Mouse (Mus musculus): ENCODE data around the gene Lrmp. TPM values are rescaled to one million over a fixed set of nuclear protein-coding genes. Genes with fewer than 3 reads are reported as not detected.
A peak's percentile ranks its signal among the peaks of the same experiment; 100 is the strongest.

The Lrmp gene
- polyA plus RNA-seq, 1 experiment from 2014 or later, result 3.9 TPM

DNA sequence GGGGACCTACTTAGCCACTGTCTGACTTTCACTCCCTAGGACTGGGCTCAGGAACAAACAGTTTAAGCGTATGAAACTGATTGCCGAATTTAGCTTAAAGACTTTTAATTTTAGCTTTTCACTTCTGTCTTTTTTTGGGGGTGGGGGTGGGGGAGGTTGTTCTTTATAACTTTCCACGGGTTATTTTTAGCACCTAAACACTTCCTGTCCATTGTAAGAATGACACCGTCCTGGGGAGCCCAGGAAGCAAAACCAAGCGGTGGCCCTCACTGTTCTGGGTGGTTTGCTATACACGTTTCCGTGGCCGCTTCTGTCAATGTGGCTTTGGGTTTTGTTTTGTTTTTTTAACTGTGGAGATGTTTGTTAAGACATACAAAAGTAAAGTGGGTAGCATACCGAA lies 14.5 kb upstream of the Lrmp start:
- H3K4me2 ChIP-seq (replicated peaks; ENCODE audit: low read depth, low read length), result no peak overlapping the region
- H3K27me3 ChIP-seq (replicated peaks; ENCODE audit: insufficient read depth, low read length), result no peaks in the 10 kb centered on the region

DNA sequence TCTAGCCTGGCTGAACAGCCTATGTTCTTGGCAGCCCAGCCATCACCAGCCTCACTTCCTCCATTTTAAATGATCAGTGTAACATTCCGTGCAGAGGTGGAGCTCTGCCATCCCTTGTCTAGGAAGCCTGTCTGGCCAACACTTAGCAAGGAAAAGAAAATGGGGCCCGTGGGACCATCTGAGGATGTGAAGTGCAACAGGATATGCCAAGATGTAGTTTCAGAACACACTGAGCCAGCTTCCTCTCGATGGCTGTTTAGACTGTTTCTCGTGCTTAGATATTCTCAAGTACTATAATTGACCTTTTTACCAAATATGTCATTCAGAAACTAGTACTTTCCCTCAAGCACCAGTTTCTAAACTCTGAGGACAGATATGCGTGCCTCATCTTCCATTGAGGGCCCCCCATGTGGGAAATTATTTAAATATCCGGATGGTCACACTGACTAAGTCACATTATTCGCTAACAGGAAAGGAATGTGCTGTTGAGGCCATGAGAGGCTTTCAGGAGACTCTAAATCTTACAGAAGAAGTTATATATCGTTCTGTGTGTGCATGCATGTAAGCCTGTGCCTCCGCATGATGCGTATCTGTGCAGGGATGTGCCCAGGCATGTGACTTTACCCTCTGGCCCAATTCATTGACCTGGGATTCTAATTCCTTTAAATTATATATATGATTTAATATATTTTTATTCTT lies 11.1 kb upstream of the Lrmp start:
- no peak for ATAC-seq

More for the DNA sequence above, 14.5 kb upstream of the Lrmp start:
- Histone ChIP-seq H3K9ac (replicated peaks; ENCODE audit: low read depth) (no peak overlapping the region), H3K4me3 (ENCODE audit: low read depth, low read length) (no peak overlapping the region), H3K36me3 (ENCODE audit: insufficient read depth, low read length) (no peaks in the 10 kb centered on the region), H3K9me3 (ENCODE audit: low read length) (no peaks in the 10 kb centered on the region), H3K27ac (ENCODE audit: low read length) (no peak overlapping the region), H3K4me1 (ENCODE audit: insufficient read depth, low read depth, low read length) (no peaks in the 10 kb centered on the region)
- ATAC-seq (no peak), DNase-seq (ENCODE audit: low spot score) (no peak)
- TF ChIP-seq CTCF (IDR thresholded peaks at IDR 0.05) (no peak), EP300 (IDR thresholded peaks at IDR 0.05) (no peak)
- WGBS, result 46% methylated on average over 9 of the region's 9 CpGs

GRCm38 (mm10) chr6:145105439-145105838 lies 10.0 kb upstream of the Lrmp start:
- no peaks in the 10 kb centered on the region for H3K36me3 ChIP-seq (ENCODE audit: insufficient read depth, low read length)
- no peak overlapping the region for H3K9ac ChIP-seq (replicated peaks; ENCODE audit: low read depth)
- ATAC-seq, result no peak
- no peak overlapping the region for H3K4me3 ChIP-seq (ENCODE audit: low read depth, low read length)
- H3K4me2 ChIP-seq (replicated peaks; ENCODE audit: low read depth, low read length), result no peak overlapping the region
- H3K27me3 ChIP-seq (replicated peaks; ENCODE audit: insufficient read depth, low read length), result no peaks in the 10 kb centered on the region
- 93% methylated on average over 10 of the region's 10 CpGs for WGBS
- no peaks in the 10 kb centered on the region for H3K4me1 ChIP-seq (ENCODE audit: insufficient read depth, low read depth, low read length)
- no peak for DNase-seq (ENCODE audit: low spot score)
- no peak for TF ChIP-seq EP300 (IDR thresholded peaks at IDR 0.05)
- TF ChIP-seq CTCF (IDR thresholded peaks at IDR 0.05), result no peak
- H3K9me3 ChIP-seq (ENCODE audit: low read length), result no peaks in the 10 kb centered on the region
- no peak overlapping the region for H3K27ac ChIP-seq (ENCODE audit: low read length)

More for the DNA sequence above, 11.1 kb upstream of the Lrmp start:
- DNase-seq (ENCODE audit: low spot score), result peak; percentile 25
- Histone ChIP-seq H3K36me3 (ENCODE audit: insufficient read depth, low read length) (no peaks in the 10 kb centered on the region), H3K4me1 (ENCODE audit: insufficient read depth, low read depth, low read length) (no peaks in the 10 kb centered on the region), H3K9me3 (ENCODE audit: low read length) (no peaks in the 10 kb centered on the region), H3K27ac (ENCODE audit: low read length) (no peak overlapping the region), H3K27me3 (replicated peaks; ENCODE audit: insufficient read depth, low read length) (no peaks in the 10 kb centered on the region), H3K4me2 (replicated peaks; ENCODE audit: low read depth, low read length) (no peak overlapping the region), H3K9ac (replicated peaks; ENCODE audit: low read depth) (no peak overlapping the region), H3K4me3 (ENCODE audit: low read depth, low read length) (no peak overlapping the region)
- TF ChIP-seq EP300 (IDR thresholded peaks at IDR 0.05), result no peak
- no peak for TF ChIP-seq CTCF (IDR thresholded peaks at IDR 0.05)
- WGBS, result 51% methylated on average over 10 of the region's 10 CpGs

GRCm38 (mm10) chr6:145106163-145106842 lies 9.2 kb upstream of the Lrmp start:
- Histone ChIP-seq H3K36me3 (ENCODE audit: insufficient read depth, low read length) (no peaks in the 10 kb centered on the region), H3K27ac (ENCODE audit: low read length) (no peak overlapping the region), H3K4me3 (ENCODE audit: low read depth, low read length) (no peak overlapping the region), H3K27me3 (replicated peaks; ENCODE audit: insufficient read depth, low read length) (no peaks in the 10 kb centered on the region), H3K4me2 (replicated peaks; ENCODE audit: low read depth, low read length) (no peak overlapping the region), H3K9ac (replicated peaks; ENCODE audit: low read depth) (no peak overlapping the region), H3K4me1 (ENCODE audit: insufficient read depth, low read depth, low read length) (no peaks in the 10 kb centered on the region), H3K9me3 (ENCODE audit: low read length) (no peaks in the 10 kb centered on the region)
- DNase-seq (ENCODE audit: low spot score), result no peak
- TF ChIP-seq EP300 (IDR thresholded peaks at IDR 0.05), result no peak
- no peak for TF ChIP-seq CTCF (IDR thresholded peaks at IDR 0.05)
- no peak for ATAC-seq
- WGBS, result 83% methylated on average over 6 of the region's 6 CpGs

GRCm38 (mm10) chr6:145110786-145111185 lies 4.7 kb upstream of the Lrmp start:
- no peaks in the 10 kb centered on the region for H3K4me1 ChIP-seq (ENCODE audit: insufficient read depth, low read depth, low read length)
- H3K36me3 ChIP-seq (ENCODE audit: insufficient read depth, low read length), result no peaks in the 10 kb centered on the region
- 96% methylated on average over 3 of the region's 4 CpGs for WGBS
- H3K9ac ChIP-seq (replicated peaks; ENCODE audit: low read depth), result no peak overlapping the region
- H3K27ac ChIP-seq (ENCODE audit: low read length), result no peak overlapping the region
- H3K27me3 ChIP-seq (replicated peaks; ENCODE audit: insufficient read depth, low read length), result no peaks in the 10 kb centered on the region
- no peak for ATAC-seq
- H3K4me3 ChIP-seq (ENCODE audit: low read depth, low read length), result no peak overlapping the region
- H3K9me3 ChIP-seq (ENCODE audit: low read length), result no peaks in the 10 kb centered on the region
- DNase-seq (ENCODE audit: low spot score), result no peak
- no peak overlapping the region for H3K4me2 ChIP-seq (replicated peaks; ENCODE audit: low read depth, low read length)
- no peak for TF ChIP-seq CTCF (IDR thresholded peaks at IDR 0.05)
- TF ChIP-seq EP300 (IDR thresholded peaks at IDR 0.05), result no peak

DNA sequence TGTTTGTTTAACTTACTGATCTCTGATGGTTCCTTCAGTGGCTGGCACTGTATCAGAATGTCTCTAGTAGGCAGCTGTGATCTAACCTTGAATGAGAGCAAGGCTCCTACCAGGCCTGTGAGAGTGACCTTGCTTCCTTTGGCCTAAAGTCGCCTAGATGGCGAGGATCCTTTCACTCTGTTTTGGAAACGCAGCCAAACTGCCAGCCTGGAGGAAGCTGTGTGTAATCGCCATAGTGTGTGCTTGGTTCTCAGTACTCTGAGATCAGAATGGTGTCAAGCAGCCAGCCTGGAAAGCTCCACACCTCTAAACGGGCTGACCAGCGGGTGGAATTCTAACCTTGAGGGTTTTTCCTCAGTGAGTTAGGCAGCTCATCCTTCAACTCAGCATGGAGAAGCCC lies 2.6 kb upstream of the Lrmp start:
- Histone ChIP-seq H3K4me1 (ENCODE audit: insufficient read depth, low read depth, low read length) (no peaks in the 10 kb centered on the region), H3K27ac (ENCODE audit: low read length) (no peak overlapping the region), H3K36me3 (ENCODE audit: insufficient read depth, low read length) (no peaks in the 10 kb centered on the region), H3K9ac (replicated peaks; ENCODE audit: low read depth) (no peak overlapping the region), H3K27me3 (replicated peaks; ENCODE audit: insufficient read depth, low read length) (no peaks in the 10 kb centered on the region), H3K4me2 (replicated peaks; ENCODE audit: low read depth, low read length) (no peak overlapping the region), H3K9me3 (ENCODE audit: low read length) (no peaks in the 10 kb centered on the region), H3K4me3 (ENCODE audit: low read depth, low read length) (no peak overlapping the region)
- no peak for ATAC-seq
- DNase-seq (ENCODE audit: low spot score), result no peak
- WGBS, result 46% methylated on average over 6 of the region's 6 CpGs
- TF ChIP-seq CTCF (IDR thresholded peaks at IDR 0.05) (no peak), EP300 (IDR thresholded peaks at IDR 0.05) (no peak)
